Comparison of ENCODE assay signal across 30 mouse cellular contexts in the genomic region with DNA sequence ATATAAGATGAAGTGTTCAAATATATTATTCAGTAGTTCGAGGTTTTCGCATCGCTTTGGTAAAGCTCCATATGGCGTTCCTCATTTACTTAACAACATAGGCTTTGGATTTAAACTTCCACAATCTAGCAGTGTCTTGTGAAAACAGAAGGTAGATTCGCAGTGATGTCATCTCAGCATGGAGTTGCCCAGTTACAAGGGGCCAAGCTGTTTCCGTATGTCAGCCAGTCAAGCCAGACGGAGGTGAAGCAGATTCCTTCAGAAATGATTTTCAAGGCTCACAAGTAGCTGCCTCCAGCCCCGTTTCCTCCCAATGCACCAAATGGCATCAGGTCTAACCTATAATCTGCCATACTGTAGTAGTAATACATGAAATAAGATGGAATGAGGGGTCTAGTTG.
DNase-seq lines count a peak whose midpoint lies in the region; TF ChIP-seq lines count a peak whose summit lies in the region.
"Had no signal": no experiment of that assay in that cellular context is flagged by ENCODE, and none has a peak within 500 bp of the region (broad histone marks: within the 10 kb centered on the region; RNA-seq: fewer than 3 reads in every experiment).

No protein-coding gene starts in this region.

- no peak for TF ChIP-seq CTCF in heart, adult 2 months (IDR thresholded peaks at IDR 0.05)

- WGBS in heart, adult 2 months: 88% methylated on average over 8 of the region's 8 CpGs

- H3K36me3 ChIP-seq in heart, adult 2 months (ENCODE audit: control insufficient read depth, insufficient read depth, low read length): no peaks in the 10 kb centered on the region
- H3K36me3 ChIP-seq: forebrain, embryonic 12.5 days; intestine, embryonic 15.5 days; limb, embryonic 10.5 days; limb, embryonic 15.5 days; liver, embryonic 13.5 days; midbrain, embryonic 12.5 days; neural tube, embryonic 12.5 days had no signal

- no peaks in the 10 kb centered on the region for H3K27me3 ChIP-seq in heart, adult 2 months (ENCODE audit: control insufficient read depth, insufficient read depth, low read length)
- H3K27me3 ChIP-seq: forebrain, embryonic 12.5 days; intestine, embryonic 15.5 days; limb, embryonic 15.5 days; liver, embryonic 13.5 days; megakaryocyte, embryonic 14.5 days; midbrain, embryonic 12.5 days; neural tube, embryonic 12.5 days had no signal

- H3K4me3 ChIP-seq in heart, adult 2 months: no peak overlapping the region
- H3K4me3 ChIP-seq: erythroblast, embryonic 14.5 days; forebrain, embryonic 12.5 days; gastrocnemius, adult 2 months; intestine, embryonic 15.5 days; limb, embryonic 10.5 days; limb, embryonic 15.5 days; liver, embryonic 13.5 days; megakaryocyte, embryonic 14.5 days; midbrain, embryonic 12.5 days; myocyte; neural tube, embryonic 12.5 days had no signal

- no peaks in the 10 kb centered on the region for H3K79me2 ChIP-seq in heart, adult 2 months (replicated peaks; ENCODE audit: control insufficient read depth, insufficient read depth, low read length)

- no peak overlapping the region for H3K27ac ChIP-seq in heart, adult 2 months
- H3K27ac ChIP-seq: forebrain, embryonic 12.5 days; gastrocnemius, adult 2 months; intestine, embryonic 15.5 days; kidney, postnatal 0 days; limb, embryonic 10.5 days; limb, embryonic 15.5 days; liver, embryonic 13.5 days; midbrain, embryonic 12.5 days; neural tube, embryonic 12.5 days; stomach, postnatal 0 days had no signal

- TF ChIP-seq EP300 in heart, adult 2 months (IDR thresholded peaks at IDR 0.05; ENCODE audit: insufficient read depth, low read depth, low read length): no peak

- no peak for TF ChIP-seq POLR2A in heart, adult 2 months (IDR thresholded peaks at IDR 0.05; ENCODE audit: insufficient read depth, low read depth, low read length)

- DNase-seq in heart, adult 11 months: peak; percentile 66
- no peak for DNase-seq in heart, adult 2 months
- peak; percentile 73 for DNase-seq in cerebellum, adult 11 months
- DNase-seq in cerebellum, adult 8-10 months: peak; percentile 75
- DNase-seq in cerebellum, postnatal 25 days: peak; percentile 76 to 81
- DNase-seq in layer of hippocampus, adult 18-20 months (ENCODE audit: low spot score in 2 of 2): no peak
- DNase-seq in layer of hippocampus, postnatal 14 days (ENCODE audit: low spot score in 2 of 2): no peak
- no peak for DNase-seq in kidney, postnatal 4 days
- DNase-seq: adrenal gland, postnatal 25 days; gastrocnemius, adult 2 months; gastrocnemius, postnatal 36 days; heart, postnatal 14 days; kidney, adult 2 months; liver, embryonic 13.5 days; lung, adult 18-20 months; lung, postnatal 4 days; right cerebral cortex, postnatal 4 days; thymus, adult 2 months; thymus, postnatal 36 days had no signal

- intact Hi-C loops in heart, adult 2 months (cut with DNase I): no loop called here

- H3K9ac ChIP-seq in heart, adult 2 months (ENCODE audit: low read depth, low read length): no peak overlapping the region
- H3K9ac ChIP-seq: forebrain, embryonic 12.5 days; intestine, embryonic 15.5 days; limb, embryonic 15.5 days; liver, embryonic 13.5 days; midbrain, embryonic 12.5 days; neural tube, embryonic 12.5 days had no signal

- H3K4me1 ChIP-seq in heart, adult 2 months (ENCODE audit: control insufficient read depth, insufficient read depth, low read length): no peaks in the 10 kb centered on the region
- H3K4me1 ChIP-seq: forebrain, embryonic 12.5 days; intestine, embryonic 15.5 days; limb, embryonic 10.5 days; limb, embryonic 15.5 days; liver, embryonic 13.5 days; megakaryocyte, embryonic 14.5 days; midbrain, embryonic 12.5 days; neural tube, embryonic 12.5 days had no signal

Comparison
In these comparisons a context has a peak if more than half of its experiments do, and no peak if none do; other contexts are left out.
1. DNase-seq: peak in heart, adult 11 months (single experiment), cerebellum, adult 11 months (single experiment), cerebellum, adult 8-10 months (single experiment) and cerebellum, postnatal 25 days (2 of 2); none in heart, adult 2 months (0 of 2), layer of hippocampus, adult 18-20 months (0 of 2), layer of hippocampus, postnatal 14 days (0 of 2) and kidney, postnatal 4 days (0 of 2).